Mouse (Mus musculus) ES-Bruce4 (cell line): ENCODE measurements around the gene Uhrf1. TPM values are rescaled to one million over a fixed set of nuclear protein-coding genes. Genes with fewer than 3 reads are reported as not detected.
"Not testable (repeated sequence)": the region's sequence is repeated elsewhere in the genome, so short reads cannot be mapped to it uniquely, and the experiment has no call there.

Experiments used
- H3K27ac ChIP-seq: 2 replicates; pipeline ENCODE4 v1.5.1; 2012; ENCODE audit warnings: low read length, inconsistent platforms; ENCODE audit not compliant: insufficient read depth
- H3K27me3 ChIP-seq: 2 replicates; pipeline ENCODE4 v1.6.1; 2012; ENCODE audit warnings: mild to moderate bottlenecking, low read length, inconsistent platforms; ENCODE audit not compliant: control insufficient read depth, poor library complexity, insufficient read depth, severe bottlenecking
- H3K36me3 ChIP-seq: 2 replicates; pipeline ENCODE4 v1.6.1; 2012; ENCODE audit warnings: inconsistent platforms, mild to moderate bottlenecking, low read length, moderate library complexity; ENCODE audit not compliant: control insufficient read depth, poor library complexity, insufficient read depth, severe bottlenecking
- H3K4me1 ChIP-seq: one replicate; pipeline ENCODE4 v1.8.1; 2011; ENCODE audit warnings: low read length; ENCODE audit not compliant: control insufficient read depth, insufficient read depth
- H3K4me3 ChIP-seq: 2 replicates; pipeline ENCODE4 v1.5.1; 2011; ENCODE audit warnings: low read depth, mild to moderate bottlenecking, low read length
- H3K9ac ChIP-seq: 2 replicates; pipeline ENCODE4 v1.6.1; 2012; ENCODE audit warnings: low read depth, mild to moderate bottlenecking, inconsistent platforms; ENCODE audit not compliant: poor library complexity, severe bottlenecking
- H3K9me3 ChIP-seq: replicated peaks from 2 replicates; pipeline ENCODE4 v1.6.1; 2012; ENCODE audit warnings: mild to moderate bottlenecking, low read length, inconsistent platforms; ENCODE audit not compliant: control insufficient read depth, poor library complexity, insufficient read depth, severe bottlenecking
- CTCF ChIP-seq: IDR thresholded peaks from one replicate; pipeline ENCODE4 v1.8.1; 2011; ENCODE audit warnings: low read depth, low read length
- EP300 ChIP-seq: IDR thresholded peaks from 2 replicates; pipeline ENCODE4 v1.6.1; 2011; ENCODE audit warnings: low read depth, low read length; ENCODE audit not compliant: insufficient read depth
- POLR2A ChIP-seq: IDR thresholded peaks from one replicate; pipeline ENCODE4 v1.8.1; 2011; ENCODE audit warnings: low read length; ENCODE audit not compliant: insufficient read depth
- polyA plus RNA-seq: library from polyadenylated mRNA; stranded (reverse); fragments of >200 nt; gene quantifications from 2 replicates; pipeline ENCODE4 v1.2.4, GENCODE M21; 2011; ENCODE audit warnings: low read depth; ENCODE audit not compliant: missing spikeins, insufficient read depth, insufficient read length

The Uhrf1 gene
- polyA plus RNA-seq = 162 and 174 TPM in 2 replicates

- Histone ChIP-seq H3K9me3 (no peaks in the 10 kb centered on the region), H3K27ac (peak within 1 kb of the TSS; percentile 83), H3K27me3 (no peaks in the 10 kb centered on the region), H3K4me3 (peak within 1 kb of the TSS; percentile 77), H3K4me1 (peaks cover 2% of the 10 kb centered on the region), H3K36me3 (peaks cover 23% of the 10 kb centered on the region), H3K9ac (peak within 1 kb of the TSS; percentile 78)
- TF ChIP-seq POLR2A (peak; percentile 14), CTCF (no peak), EP300 (no peak)
Measured at GRCm38 (mm10) chr17:56303160-56303846, at the start of gene Uhrf1. Uhrf1 (plus strand) TSS chr17:56303321.

- H3K27ac ChIP-seq = no peak overlapping the region
- H3K4me1 ChIP-seq = no peaks in the 10 kb centered on the region
- no peaks in the 10 kb centered on the region for H3K27me3 ChIP-seq
- H3K9me3 ChIP-seq = no peaks in the 10 kb centered on the region
- H3K9ac ChIP-seq = no peak overlapping the region
- peaks cover 5% of the 10 kb centered on the region for H3K36me3 ChIP-seq
- H3K4me3 ChIP-seq = no peak overlapping the region
- TF ChIP-seq CTCF (no peak), POLR2A (no peak), EP300 (no peak)
Measured at GRCm38 (mm10) chr17:56254695-56255094, 48.4 kb upstream of the Uhrf1 start.

DNA sequence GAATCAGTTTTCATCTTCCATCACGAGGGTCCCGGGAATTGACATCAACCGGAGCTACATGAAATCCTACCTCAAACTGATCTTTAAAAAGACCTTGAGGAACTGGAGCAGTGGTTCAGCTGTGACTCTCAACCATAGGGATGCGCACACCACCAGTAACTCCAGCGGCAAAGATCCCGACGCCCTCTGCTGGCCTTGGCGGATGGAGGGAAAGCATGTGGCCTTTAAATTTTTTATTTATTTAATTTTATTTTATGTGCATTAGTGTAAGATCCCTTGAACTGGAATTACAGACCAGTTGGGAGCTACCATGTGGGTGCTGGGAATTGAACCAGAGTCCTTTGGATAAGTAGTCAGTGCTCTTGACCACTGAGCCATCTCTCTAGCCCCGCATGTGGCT is 47.7 kb upstream of the Uhrf1 start:
- Histone ChIP-seq H3K9ac (peak overlapping the region; percentile 34), H3K4me1 (peaks cover 2% of the 10 kb centered on the region), H3K9me3 (no peaks in the 10 kb centered on the region), H3K27me3 (no peaks in the 10 kb centered on the region), H3K36me3 (peaks cover 8% of the 10 kb centered on the region), H3K4me3 (peak overlapping the region; percentile 14; the same call in 1 of the 2 replicates), H3K27ac (no peak overlapping the region)
- TF ChIP-seq CTCF = peak; percentile 21
- no peak for TF ChIP-seq EP300

DNA sequence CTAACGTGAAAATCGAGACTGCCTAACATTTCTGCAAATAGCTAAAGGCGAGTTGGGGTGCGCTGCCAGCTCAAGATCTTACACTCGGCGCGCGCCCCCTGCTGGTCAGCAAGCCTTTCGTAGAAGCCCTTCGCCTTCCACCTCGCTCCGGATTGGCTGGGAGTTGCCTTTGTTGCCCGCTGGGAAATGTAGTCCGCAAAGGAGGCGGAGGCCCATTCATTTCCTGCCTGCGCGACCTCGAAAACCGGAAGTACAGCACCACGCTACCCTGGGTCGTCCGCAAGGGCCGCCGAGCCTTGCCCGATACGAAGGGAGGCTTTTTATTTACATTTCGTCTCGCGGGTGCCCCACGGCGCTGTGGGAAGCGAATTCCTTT is 47.3 kb upstream of the Uhrf1 start:
- peaks cover 8% of the 10 kb centered on the region for H3K36me3 ChIP-seq
- TF ChIP-seq POLR2A = peak; percentile 16
- TF ChIP-seq EP300 = no peak
- TF ChIP-seq CTCF = peak; percentile 91
- peak overlapping the region; percentile 91 for H3K4me3 ChIP-seq
- peaks cover 2% of the 10 kb centered on the region for H3K4me1 ChIP-seq
- H3K27me3 ChIP-seq = no peaks in the 10 kb centered on the region
- peak overlapping the region; percentile 76 for H3K27ac ChIP-seq
- no peaks in the 10 kb centered on the region for H3K9me3 ChIP-seq
- peak overlapping the region; percentile 63 for H3K9ac ChIP-seq

DNA sequence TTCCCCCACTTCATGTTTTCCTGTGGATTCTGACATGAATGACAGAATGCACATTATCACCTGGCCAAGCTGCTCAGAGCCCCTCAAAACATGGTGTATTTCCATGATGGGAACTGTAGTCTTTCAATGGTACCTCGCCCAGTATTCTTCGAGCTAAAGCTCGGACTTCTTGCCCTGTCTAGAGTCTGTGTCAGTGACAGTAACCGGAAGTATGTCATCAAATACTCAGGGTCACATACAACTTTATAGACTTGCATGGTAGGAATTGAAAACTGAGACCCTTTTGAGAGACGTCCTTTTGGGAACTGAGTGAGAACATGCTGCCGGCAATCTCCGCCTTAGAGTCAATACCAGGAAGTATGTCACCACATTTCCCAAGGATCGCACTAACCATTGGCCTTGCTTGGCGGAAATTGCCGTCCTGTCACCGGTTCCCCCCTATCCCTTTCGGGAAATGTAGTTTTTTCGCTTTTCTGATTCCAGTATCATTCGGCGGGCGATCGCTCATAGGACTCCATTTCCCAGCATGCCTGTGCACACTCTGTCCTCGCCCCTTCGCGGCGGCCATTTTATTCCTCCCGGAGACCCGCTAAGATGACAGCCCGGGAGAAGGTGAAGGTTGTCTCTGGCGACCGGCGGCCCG is 46.8 kb upstream of the Uhrf1 start, which contains the start of gene Fem1a:
Gene Fem1a, plus strand, starts transcription at position 572 of the 643 bp plus-strand sequence.
- no peaks in the 10 kb centered on the region for H3K27me3 ChIP-seq

GRCm38 (mm10) chr17:56257181-56257894 is 45.8 kb upstream of the Uhrf1 start:
- H3K36me3 ChIP-seq = peaks cover 8% of the 10 kb centered on the region
- no peaks in the 10 kb centered on the region for H3K9me3 ChIP-seq
- no peaks in the 10 kb centered on the region for H3K27me3 ChIP-seq
- H3K9ac ChIP-seq = peak overlapping the region; percentile 11
- TF ChIP-seq EP300 (no peak), CTCF (no peak), POLR2A (no peak)
- H3K4me3 ChIP-seq = peak overlapping the region; percentile 86
- H3K4me1 ChIP-seq = peaks cover 4% of the 10 kb centered on the region
- H3K27ac ChIP-seq = no peak overlapping the region

More for the DNA sequence above, 46.8 kb upstream of the Uhrf1 start, which contains the start of gene Fem1a:
- Histone ChIP-seq H3K27ac (peak within 1 kb of the TSS; percentile 76), H3K9ac (peak within 1 kb of the TSS; percentile 63), H3K4me1 (peaks cover 4% of the 10 kb centered on the region), H3K4me3 (peak within 1 kb of the TSS; percentile 91), H3K9me3 (no peaks in the 10 kb centered on the region), H3K36me3 (peaks cover 8% of the 10 kb centered on the region)
- TF ChIP-seq CTCF (no peak), POLR2A (peak; percentile 33)

GRCm38 (mm10) chr17:56258269-56258668 is 44.9 kb upstream of the Uhrf1 start:
- not testable (repeated sequence) for H3K9me3 ChIP-seq, H3K4me1 ChIP-seq, H3K27ac ChIP-seq, H3K9ac ChIP-seq, H3K36me3 ChIP-seq, H3K27me3 ChIP-seq
- H3K4me3 ChIP-seq = peak overlapping the region; percentile 31; the same call in 1 of the 2 replicates

DNA sequence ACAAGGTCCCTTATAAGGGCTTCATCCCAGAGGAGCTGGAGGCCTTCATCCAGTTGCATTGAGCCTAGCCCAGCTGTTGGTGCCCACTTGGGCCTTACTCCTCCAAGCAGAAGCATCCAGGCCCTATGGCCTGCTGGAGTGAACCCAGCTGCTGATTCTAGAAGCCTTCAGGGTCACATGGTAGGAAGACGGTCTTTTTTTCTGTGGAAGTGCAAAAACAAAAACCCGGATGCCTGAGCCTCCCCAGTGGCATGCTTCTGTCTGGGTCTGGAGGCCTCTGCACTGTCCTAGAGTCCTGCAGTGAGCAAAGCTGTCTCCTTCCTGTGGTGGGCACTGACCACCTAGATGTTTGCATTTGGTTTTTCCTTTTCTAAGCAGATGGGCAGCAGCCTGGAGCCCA is 44.3 kb upstream of the Uhrf1 start:
- not testable (repeated sequence) for H3K9me3 ChIP-seq, H3K27ac ChIP-seq, H3K4me3 ChIP-seq, H3K27me3 ChIP-seq, H3K9ac ChIP-seq, H3K36me3 ChIP-seq, H3K4me1 ChIP-seq
